Mouse (Mus musculus) monocyte, adult 59 days (primary cell): ENCODE data around the gene Zfp536. TPM values are rescaled to one million over a fixed set of nuclear protein-coding genes. Genes with fewer than 3 reads are reported as not detected.

ENCODE experiments used
- total RNA-seq, 2 experiments: library from RNA; stranded (reverse); gene quantifications; one replicate each; pipeline ENCODE4 v1.2.4; 2023

The Zfp536 gene
- not detected for total RNA-seq

DNA sequence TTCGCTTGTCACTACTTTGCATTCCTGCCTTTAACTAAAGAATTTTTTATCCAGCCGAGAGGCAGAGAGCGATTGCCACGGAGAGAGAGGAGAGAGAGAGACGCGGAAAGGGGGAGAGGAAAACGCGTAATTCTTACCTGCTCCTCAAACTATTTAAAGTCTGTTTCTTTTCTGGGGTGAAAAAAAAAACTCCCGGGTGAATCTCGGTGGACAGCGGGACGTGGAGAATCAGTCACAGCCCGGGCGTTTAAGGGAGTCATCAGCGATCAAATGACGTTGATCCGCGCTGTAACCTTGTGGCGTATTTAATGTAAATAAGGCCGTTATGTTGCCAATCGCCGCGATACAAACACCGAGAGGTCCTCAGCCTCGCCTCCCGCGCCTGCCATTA lies at the start of gene Zfp536:
Gene Zfp536 (minus strand): TSS at position 330 of the 391 bp plus-strand sequence.

Other genes with a start within 250 kb of the Zfp536 start
- gene Uri1, start 249.9 kb upstream of the Zfp536 start, total RNA-seq, result 10 to 100 TPM; 16.2 to 20.9 TPM